Mouse (Mus musculus): ENCODE data around the gene Dnase2b.

Dnase2b gene

GRCm38 (mm10) chr3:146616533-146617283 lies 1.3 kb upstream of the Dnase2b start:
- DNase-seq (ENCODE audit: extremely low spot score, low spot score) = no peak

DNA sequence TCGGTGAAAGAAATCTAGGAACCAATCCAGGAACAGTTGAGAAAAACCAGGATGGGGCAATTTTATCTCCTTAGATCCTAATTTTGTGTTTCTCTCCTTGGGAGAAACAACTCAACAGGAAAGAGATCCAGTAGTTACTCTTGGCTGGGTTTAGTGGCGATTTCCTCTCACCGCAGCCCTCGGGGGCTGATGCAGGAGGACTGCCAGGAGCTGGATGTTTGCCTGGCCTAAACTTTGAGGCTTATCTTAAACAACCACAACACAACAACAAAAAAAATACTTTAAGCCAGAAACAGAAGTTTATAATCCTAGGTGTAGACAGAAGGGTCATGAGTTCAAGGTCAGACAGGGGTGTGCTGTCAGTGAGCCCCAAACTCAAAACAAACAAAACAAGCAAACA lies 3.6 kb downstream of the Dnase2b start:
- DNase-seq (ENCODE audit: extremely low spot score, low spot score) = no peak

- DNase-seq (ENCODE audit: extremely low spot score, low spot score) = no peak
Observed at GRCm38 (mm10) chr3:146611261-146611660, 4.1 kb downstream of the Dnase2b start.

- DNase-seq (ENCODE audit: extremely low spot score, low spot score) = no peak
Observed at GRCm38 (mm10) chr3:146610322-146610721, 5.1 kb downstream of the Dnase2b start.

DNA sequence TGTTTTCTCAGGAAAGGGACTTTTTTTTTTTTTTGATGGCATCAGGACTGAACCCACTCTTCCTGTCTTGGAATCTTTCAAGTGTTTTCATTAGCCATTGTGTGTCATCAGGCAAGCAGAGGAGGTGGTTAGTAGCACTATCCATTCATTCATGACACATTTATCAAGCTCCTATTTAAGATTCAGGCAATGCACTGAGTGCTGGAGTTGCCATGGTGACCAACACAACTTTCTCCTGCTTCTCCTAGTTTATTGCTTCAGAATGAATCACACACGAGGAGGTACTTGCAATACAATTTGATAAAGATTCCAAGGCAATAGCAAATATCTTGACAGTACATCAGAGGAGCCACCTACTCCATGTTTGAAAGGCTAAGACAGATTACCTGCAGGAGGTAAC lies 8.0 kb downstream of the Dnase2b start:
- DNase-seq (ENCODE audit: extremely low spot score, low spot score) = no peak

- no peak for DNase-seq (ENCODE audit: extremely low spot score, low spot score)
Observed at GRCm38 (mm10) chr3:146604647-146605046, 10.7 kb downstream of the Dnase2b start.

DNA sequence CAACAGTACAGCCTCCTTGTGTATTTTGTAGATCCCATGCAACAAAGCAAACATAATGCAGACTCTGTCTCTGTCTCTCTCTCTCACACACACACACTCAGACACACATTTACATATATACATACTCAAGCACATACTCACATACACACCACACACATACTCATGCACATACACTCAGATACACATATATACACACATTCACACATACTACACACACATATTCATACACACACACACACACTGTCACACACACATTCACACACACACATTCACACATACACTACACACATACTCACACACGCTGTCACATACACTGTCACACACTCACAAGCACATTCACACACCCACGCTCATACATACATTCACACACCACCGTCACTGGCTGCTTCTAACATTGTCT lies 12.9 kb downstream of the Dnase2b start:
- DNase-seq (ENCODE audit: extremely low spot score, low spot score) = no peak

GRCm38 (mm10) chr3:146601205-146601604 lies 14.2 kb downstream of the Dnase2b start:
- no peak for DNase-seq (ENCODE audit: extremely low spot score, low spot score)

DNA sequence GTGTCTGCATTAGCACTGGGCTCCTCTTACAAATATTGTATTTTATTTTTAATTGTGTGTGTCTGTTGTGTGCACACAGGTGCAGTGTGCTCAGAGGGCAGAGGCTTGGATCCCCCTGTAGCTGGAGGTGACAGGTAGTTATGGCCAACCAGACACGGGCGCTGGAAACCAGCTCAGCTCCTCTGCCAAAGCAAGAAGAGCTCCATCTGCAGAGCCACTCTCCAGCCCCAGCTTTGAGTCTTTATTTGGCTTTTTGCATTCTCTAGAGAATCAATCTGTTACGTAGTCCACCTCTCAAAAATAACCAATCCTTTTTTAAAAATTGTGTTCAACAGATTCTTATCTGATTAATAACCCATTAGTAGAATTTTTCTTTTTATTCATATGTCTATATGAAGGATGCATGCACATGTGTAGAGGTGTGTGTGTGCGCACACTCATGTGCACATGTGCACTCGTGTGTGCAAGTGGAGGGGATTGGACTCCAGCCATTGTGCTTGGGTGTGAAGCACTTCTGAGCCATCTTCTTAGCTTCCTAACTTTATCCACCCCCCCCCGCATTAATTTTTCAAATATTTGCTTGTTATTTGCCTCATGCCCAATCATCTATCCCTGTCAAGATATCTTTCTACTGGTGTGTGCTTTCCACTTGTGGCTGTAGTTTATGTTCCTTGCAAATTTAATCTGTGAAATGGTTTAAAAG lies 16.0 kb downstream of the Dnase2b start:
- no peak for DNase-seq (ENCODE audit: extremely low spot score, low spot score)

DNA sequence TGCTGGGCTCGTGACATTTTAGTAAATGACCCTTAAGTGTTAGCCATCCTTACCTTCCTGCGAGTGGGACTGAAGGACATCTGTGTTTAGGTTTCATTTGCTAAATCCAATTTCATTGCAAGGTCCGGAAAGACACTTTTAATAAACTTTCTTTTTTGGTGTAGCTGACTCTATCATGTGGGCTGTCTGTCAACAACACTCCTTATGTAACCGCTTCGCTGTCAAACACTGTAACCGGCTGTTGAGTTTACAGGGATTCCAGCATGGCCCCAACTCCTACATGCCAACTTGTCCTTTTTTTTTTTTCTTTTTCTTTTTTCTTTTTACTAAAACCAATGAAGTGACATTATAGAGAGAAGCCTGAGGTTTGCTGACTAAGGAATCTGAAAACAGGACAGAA lies 17.0 kb downstream of the Dnase2b start:
- DNase-seq (ENCODE audit: extremely low spot score, low spot score) = no peak

GRCm38 (mm10) chr3:146596864-146597263 lies 18.5 kb downstream of the Dnase2b start:
- DNase-seq (ENCODE audit: extremely low spot score, low spot score) = no peak

- DNase-seq (ENCODE audit: extremely low spot score, low spot score) = no peak
Observed at GRCm38 (mm10) chr3:146596387-146596786, 19.0 kb downstream of the Dnase2b start.

GRCm38 (mm10) chr3:146595440-146595839 lies 20.0 kb downstream of the Dnase2b start:
- no peak for DNase-seq (ENCODE audit: extremely low spot score, low spot score)

- DNase-seq (ENCODE audit: extremely low spot score, low spot score) = no peak
Observed at GRCm38 (mm10) chr3:146591601-146592000, 23.8 kb downstream of the Dnase2b start.

GRCm38 (mm10) chr3:146591159-146591558 lies 24.2 kb downstream of the Dnase2b start:
- no peak for DNase-seq (ENCODE audit: extremely low spot score, low spot score)

DNA sequence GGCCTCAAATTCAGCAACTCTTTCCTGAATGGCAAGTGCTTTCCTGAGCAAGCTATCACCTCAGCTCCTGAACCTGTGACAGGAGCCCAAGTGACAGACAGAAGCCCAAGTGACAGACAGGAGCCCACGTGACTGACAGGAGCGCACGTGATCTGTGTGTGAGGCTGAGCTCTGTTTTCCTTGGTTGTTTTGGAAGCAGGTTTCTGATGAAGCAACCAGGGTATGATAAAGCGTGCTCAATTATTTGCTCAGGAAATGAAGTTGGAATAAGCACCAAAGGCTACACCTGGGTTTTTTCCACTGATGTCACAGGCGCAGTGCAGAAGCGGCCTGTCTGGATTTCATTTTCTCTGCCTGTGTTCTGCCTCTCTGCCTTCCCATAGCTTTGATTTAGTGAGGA lies 25.9 kb downstream of the Dnase2b start:
- DNase-seq (ENCODE audit: extremely low spot score, low spot score) = no peak

DNA sequence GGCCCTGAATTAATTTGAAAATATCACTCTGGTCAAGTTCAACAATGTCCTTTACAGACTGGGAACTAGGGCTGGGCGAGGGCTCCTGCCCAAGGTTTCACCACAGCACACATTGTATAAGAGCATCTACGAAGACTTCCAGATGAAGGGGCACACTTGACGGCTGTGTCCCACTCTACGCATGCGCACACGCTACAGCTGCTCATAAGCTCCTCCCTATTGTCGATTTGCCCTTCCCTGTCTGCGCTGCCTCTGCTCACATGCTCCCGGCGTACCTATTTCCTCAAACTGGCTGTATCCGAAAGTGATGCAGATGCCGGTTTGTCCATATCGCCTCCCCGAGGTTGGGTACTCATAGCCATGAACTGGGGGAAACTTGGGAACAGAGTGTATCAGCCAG lies 28.8 kb downstream of the Dnase2b start:
- no peak for DNase-seq (ENCODE audit: extremely low spot score, low spot score)

GRCm38 (mm10) chr3:146583908-146584307 lies 31.5 kb downstream of the Dnase2b start:
- no peak for DNase-seq (ENCODE audit: extremely low spot score, low spot score)

DNA sequence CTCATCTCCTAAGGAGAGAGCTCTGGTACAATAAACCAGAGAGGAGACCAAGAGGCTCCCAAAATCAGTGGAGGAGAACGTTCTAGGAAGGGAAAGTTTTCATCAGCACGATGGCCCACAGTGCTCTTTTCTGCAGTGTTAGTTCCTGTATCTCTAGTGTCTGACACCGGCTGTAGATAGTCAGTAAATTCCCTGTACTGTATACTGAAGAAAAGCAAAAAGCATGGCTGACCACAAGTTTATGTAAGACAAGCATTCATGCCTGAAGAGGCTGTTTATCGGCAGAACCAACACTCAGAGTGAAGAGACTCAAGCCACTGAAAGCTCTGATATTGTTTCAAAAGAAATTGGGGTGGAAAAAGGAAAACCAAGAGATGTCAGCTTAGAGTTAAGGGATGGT lies 31.9 kb downstream of the Dnase2b start:
- no peak for DNase-seq (ENCODE audit: extremely low spot score, low spot score)

DNA sequence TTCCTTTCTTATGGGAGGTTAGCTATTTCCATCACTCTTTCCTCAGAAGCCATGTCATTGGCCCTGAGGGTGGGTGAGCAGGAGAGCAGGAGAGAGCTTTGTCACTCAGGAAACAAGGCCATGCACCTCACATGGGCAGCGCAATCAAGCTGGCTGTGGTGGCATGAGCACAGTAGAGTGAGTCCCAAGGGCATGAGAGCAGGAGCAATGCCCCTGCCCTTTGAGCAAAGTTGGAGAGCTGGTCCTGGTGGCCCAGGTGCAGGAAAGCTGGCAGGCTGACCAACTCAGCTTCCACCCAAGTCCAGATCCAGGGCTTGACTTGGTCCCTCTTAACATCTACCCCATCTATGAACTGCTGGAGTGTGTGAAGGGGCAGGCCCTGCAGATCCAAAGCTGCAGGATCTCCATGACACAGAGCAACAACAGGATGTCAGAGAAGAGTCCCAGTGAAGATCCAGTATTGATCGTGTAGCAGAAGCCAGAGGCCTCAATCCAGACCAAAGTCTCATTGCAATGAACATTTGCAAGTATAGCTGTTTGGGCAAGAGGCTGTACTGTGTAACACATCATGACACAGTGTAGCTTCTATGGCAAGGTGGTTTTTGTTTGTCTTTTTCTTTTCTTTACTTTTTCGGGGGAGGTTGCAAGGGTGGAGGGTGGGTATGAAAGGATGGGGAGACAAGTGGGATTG lies 35.2 kb downstream of the Dnase2b start:
- no peak for DNase-seq (ENCODE audit: extremely low spot score, low spot score)

- no peak for DNase-seq (ENCODE audit: extremely low spot score, low spot score)
Observed at GRCm38 (mm10) chr3:146577591-146577990, 37.8 kb downstream of the Dnase2b start.

DNA sequence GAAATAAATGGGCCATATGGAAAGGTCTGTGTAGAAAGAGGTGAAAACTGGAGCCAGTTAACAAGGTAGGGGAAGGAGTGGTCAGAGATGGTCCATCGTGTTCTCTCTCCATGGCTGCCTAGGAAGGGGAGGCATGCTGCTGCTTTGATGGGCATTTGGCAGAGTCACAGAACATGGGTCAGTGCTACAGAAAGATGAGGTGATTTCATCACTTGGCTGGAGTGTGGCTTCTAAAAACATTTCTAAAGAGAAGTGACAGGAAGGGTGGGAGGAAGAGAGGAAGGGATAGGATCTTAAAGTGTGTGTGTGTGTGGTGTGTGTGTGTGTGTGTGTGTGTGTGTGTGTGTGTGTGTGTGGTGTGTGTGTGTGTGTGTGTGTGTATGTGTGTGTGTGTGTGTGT lies 44.1 kb downstream of the Dnase2b start:
- DNase-seq (ENCODE audit: extremely low spot score, low spot score) = no peak
